Mouse (Mus musculus) skeletal muscle tissue, adult 2 months (tissue): ENCODE measurements at regions not wholly inside any gene's neighbourhood (a gene's known extent, or its start where the extent isn't known, plus 50 kb on each side); places are given as distances from the start of the nearest gene placed in this dataset.

Experiments
- DNase-seq: peaks from one replicate; pipeline ENCODE4 v3.0.0-alpha.2; 2012; ENCODE audit warnings: low read depth, low spot score

- no peak for DNase-seq
Measured at GRCm38 (mm10) chr3:144137483-144137882, 67.5 kb downstream of the Lmo4 start.

DNA sequence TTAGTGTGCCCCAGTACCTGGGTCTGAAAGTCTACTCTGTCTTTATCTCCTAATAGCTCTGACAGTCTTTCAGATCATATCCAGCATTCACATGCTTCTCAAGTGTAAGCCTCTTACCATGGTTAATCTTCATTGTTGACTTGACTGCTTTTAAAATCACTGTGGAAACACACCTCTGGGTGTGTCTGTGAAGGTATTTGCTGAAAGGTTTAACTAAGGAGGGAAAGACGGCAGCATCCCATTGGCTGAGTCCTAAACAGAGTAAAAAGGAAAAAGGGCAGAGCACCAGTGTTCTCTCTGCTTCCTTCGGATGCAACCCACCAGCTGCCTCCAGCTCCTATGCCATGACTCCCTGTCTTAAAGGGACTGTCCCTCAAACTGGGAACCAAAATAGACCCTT, 68.6 kb downstream of the Lmo4 start:
- DNase-seq = no peak

- no peak for DNase-seq
Measured at GRCm38 (mm10) chr3:144135646-144136045, 69.4 kb downstream of the Lmo4 start.

GRCm38 (mm10) chr3:144128042-144128441, 77.0 kb downstream of the Lmo4 start:
- no peak for DNase-seq

- no peak for DNase-seq
Measured at GRCm38 (mm10) chr3:144124353-144124752, 80.7 kb downstream of the Lmo4 start.

DNA sequence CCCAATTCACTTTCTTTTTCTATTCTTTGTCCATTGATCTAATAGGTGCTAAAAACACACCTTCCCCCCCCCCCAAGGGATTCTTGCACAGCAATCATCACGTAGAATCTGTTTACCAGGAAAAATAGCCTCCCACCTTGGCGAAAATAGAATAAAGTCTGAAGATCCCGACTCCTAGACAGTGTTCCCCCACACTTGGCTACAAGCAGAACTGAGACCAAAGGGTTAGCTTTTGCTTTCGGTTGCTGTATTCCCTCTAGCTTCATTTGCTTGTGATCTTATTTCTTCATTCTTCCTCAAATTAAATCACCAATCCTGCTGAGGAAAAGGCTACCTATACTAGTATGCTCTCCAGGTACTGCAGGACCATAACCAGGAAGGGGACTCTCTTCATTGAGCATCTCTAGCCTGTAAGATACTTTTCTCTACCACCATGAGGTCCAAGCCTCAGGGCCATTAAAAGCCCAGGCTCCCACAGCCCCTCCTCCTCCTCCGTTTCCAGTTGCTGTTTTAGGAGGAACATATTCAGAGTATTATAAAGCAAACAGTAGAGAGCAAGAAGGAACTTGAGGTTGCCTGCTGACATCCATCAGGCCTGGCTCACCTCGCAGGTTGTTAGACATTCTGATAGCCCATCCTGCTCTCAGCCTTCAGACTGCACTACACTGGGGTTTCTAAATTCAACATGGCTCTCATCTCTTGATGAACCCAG, 81.5 kb downstream of the Lmo4 start:
- DNase-seq = no peak

DNA sequence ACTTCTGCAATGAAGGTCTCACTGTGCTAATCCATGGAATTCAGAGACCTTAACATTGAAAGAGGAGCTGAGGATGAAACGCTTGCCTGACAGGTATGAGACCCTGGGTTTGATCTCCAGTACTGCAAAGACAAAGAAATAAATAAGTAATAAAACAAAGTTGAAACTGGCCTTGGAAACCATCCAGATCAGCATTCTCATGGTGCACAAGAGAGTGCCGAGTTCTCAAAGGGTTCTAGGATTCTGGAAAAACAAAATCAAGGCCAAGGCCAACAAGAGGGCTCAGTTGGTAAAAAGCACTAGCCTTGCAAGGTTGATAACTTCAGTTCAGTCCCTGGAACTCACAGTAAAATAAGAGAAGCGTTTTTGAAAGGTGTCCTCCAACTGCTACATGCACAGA, 85.9 kb downstream of the Lmo4 start:
- no peak for DNase-seq

- no peak for DNase-seq
Measured at GRCm38 (mm10) chr3:144113672-144114645, 91.1 kb downstream of the Lmo4 start.

GRCm38 (mm10) chr3:144110331-144111080, 94.5 kb downstream of the Lmo4 start:
- DNase-seq = peak; percentile 43

GRCm38 (mm10) chr3:144109769-144110168, 95.3 kb downstream of the Lmo4 start:
- no peak for DNase-seq

DNA sequence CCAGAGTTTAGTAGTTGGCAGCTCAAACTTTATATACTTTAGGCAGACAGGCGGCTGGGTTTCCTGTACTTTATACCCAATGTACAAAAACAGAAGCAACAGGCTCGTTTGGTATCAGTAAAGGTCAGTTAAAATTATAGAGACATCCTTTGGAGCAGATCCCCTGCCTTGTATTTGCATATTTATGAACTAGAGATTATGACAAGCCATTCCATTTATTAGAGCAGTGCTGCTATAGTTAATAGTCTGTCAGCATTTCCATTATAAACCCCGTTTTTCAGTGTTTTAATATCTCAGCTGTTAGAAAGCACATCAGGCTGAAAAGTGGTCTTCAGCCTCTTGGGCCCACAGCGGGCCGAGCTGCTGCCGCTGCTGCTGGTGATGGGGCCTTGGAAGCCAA, 96.7 kb downstream of the Lmo4 start:
- no peak for DNase-seq

DNA sequence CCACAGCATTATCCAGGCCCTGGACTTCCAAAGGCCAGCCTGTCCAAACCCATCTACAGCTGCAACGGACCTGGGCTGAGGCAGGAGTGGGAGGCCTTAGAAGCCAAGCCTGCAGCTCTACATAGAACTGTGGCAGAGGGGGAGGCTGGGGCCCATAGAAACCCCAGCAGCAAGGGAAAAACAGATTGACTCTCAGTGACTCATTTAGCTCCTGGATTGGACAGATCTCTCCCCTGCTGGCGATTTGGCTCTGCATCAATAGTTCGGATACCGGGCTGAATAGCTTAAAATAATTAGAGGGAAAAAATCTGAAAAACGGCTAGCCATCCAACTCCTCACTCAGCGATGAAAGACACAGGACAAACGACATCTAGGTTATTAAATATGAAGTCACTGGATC, 97.4 kb downstream of the Lmo4 start:
- no peak for DNase-seq

GRCm38 (mm10) chr3:144104366-144104765, 100.7 kb downstream of the Lmo4 start:
- no peak for DNase-seq

DNA sequence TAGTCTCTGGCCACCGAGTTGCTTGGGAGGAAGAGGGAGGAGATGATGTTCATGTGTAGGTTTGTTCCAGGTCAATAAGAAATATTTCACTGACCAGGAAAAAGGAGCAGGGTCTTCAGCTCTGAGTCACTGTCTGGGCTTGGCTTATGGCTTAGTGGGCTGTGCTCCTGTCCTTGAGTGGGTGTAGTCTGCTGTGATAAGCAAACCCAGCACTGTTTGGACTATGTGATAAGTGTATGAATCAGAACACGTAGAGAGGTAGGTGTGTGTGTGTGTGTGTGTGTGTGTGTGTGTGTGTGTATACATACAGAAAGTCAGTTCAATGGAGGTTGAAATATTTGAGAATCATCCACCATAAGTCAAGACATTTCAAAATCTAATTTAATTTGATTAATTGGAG, 105.6 kb downstream of the Lmo4 start:
- no peak for DNase-seq

DNA sequence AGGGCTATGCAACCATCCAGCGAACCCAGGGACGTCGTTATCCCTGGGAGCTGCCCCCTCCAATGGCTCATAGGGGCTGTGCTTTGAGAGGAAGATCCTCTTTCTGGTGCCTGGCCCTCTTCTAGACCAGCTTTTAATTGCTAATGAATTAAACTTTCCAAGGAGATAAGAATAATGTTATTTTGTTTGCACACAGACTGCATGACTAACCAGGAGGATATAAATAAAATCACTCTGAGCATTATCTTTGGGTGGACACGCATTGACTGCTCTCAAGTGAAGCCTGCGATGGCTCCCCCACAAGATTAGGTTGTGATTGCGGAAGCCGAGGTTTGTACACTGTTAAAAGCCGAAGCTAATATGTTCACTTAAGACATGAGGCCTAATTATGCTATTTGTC, 106.3 kb downstream of the Lmo4 start:
- DNase-seq = no peak

GRCm38 (mm10) chr3:144091231-144091630, 113.8 kb downstream of the Lmo4 start:
- DNase-seq = no peak

DNA sequence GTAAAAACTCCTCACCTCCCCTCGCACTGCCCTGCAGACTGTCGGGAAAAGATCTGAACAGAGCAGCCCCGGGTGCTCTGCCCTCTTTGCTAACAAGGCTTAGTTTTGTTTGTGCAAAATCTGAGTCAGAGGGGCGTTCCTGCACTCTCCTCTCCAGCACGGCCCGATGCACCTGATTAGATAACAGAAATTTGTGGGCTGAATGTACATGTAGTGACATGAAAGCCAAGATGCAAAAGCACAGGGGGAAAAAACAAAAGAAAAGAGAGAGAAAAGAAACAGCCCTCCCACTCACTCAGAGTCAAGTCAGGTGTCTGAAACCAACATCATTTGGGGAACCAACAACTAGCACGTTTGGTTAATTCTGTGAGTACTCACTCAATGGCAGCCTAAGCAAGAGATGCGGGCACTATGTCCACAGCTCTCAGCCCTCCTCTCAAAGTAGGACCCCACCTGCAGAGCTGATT, 115.2 kb downstream of the Lmo4 start:
- DNase-seq = no peak

DNA sequence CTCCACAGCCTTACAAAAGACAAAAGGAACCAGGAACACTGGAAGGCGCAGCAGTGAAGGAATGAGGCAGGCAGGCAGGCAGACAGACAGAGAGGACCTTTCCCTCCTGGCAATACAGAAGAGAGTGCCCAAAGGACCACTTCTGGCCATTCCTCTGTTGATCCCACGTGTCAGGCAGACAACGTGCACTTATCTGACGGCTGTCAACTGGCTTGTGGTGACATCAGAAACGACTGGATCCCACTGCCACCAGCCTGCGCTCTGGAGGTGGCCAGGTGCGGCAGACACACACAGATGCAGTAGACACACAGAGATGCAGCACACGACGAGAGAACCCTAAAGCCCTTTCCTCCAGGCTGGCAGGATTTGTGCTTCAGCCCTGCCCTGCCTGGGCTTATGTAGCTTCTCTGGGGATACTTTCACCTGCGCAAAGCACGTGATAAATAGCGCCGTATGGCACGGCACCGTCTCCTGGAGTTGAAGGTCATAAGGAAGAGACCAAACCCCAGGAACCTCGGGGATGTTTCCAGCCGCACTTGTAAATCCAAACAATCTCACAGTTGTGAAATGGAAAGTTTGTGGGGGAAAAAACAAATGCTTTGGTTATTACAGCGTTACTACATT, 116.6 kb downstream of the Lmo4 start:
- no peak for DNase-seq

DNA sequence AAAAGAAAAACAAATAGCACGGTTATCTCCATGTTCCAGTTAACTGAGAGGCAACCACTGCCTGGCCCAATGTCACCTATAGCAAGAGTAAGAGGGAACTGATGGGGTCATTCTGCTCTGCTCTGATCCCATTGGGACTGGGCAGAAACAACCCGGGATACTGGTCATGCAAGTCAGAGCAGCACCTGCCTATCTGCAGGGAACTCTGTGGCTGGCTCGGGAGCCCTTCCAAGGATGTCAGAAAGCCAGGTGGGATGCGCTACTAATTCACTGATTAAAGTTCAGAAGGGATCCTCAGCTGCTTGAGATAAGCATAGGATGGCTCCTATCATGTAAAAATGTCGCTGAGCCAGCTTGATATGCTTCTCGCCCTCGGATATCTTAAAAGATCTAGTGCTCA, 117.2 kb downstream of the Lmo4 start:
- DNase-seq = no peak

DNA sequence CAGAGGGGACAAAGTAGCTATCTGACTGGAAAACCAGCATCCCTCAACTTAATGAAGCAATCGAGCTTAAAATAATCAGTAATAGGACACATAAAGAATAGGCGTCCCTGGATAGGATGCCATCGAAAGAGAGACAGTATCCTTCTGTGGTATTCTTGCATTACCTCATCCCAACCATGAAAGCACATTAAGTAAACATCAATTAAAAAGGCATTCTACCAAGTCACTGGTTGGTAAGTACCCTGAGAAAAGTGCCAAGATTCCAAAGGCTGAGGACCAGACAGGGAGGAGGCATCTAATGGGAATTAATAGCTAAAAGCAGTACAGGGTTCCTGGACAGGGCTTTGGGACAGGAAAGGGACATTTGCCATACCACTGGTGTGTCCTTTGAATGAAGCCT, 118.8 kb downstream of the Lmo4 start:
- DNase-seq = no peak

- DNase-seq = no peak
Measured at GRCm38 (mm10) chr3:144079960-144080359, 125.1 kb downstream of the Lmo4 start.
